Mouse (Mus musculus): ENCODE measurements around the gene Itgav.
A peak's percentile ranks its signal among the peaks of the same experiment; 100 is the strongest.

Gene Itgav

GRCm38 (mm10) chr2:83723921-83724826 lies at the start of gene Itgav:
Gene Itgav (plus strand): TSS chr2:83724397.
- peak; percentile 85 for DNase-seq (ENCODE audit: low spot score)

DNA sequence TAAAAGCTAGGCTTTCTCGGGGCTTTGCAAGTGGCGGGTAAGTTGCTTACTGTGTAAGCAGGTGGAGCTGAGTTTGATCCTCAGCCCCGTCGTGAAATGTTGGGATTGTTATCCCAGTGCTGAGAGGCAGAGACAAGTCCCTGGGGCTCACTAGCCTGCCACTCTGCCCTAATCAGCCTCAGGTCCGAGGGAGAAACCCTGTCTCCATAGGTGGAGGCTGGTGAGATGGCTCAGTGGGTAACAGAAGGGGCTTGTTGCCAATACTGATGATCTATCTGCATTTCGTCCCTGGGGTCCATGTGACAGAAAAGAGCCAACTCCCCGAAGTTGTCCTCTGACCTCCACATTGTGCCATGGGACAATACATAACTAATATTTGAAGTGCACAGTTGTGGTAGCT lies 49.8 kb upstream of the Itgav start:
- no peak for DNase-seq (ENCODE audit: low spot score)

GRCm38 (mm10) chr2:83674896-83675295 lies 49.3 kb upstream of the Itgav start:
- no peak for DNase-seq (ENCODE audit: low spot score)

- no peak for DNase-seq (ENCODE audit: low spot score)
Observed at GRCm38 (mm10) chr2:83675681-83676080, 48.5 kb upstream of the Itgav start.

DNA sequence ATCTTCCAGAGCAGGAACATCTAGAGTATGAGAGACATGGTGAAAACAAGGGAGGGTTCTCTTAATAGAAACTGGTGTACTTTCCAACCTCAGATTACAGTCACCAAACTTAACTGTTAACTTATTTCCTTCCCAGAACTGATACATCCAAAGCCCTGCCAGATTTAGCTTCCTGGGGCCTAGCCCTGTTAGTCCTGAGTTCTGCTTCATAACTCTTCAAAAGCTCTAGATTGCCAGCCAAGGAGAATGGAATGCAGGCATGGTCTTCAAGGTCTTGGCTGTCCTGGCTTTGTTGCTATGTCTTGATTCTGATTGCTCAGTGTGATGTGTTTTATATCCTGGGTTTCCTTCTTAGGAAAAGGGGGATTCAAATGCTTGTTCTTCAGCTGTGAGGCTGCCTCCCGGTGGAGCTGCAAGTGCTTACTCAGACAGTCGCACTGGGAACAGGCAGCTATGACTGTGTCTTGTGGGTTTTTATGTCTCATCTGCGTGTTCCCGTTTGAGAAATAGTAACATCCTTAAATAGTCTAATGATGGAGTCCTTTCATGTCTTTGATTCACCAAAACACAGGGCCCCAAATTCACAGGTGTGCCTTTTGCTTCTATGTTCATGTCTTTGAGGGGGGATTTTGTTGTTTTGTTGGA lies 47.8 kb upstream of the Itgav start:
- no peak for DNase-seq (ENCODE audit: low spot score)

DNA sequence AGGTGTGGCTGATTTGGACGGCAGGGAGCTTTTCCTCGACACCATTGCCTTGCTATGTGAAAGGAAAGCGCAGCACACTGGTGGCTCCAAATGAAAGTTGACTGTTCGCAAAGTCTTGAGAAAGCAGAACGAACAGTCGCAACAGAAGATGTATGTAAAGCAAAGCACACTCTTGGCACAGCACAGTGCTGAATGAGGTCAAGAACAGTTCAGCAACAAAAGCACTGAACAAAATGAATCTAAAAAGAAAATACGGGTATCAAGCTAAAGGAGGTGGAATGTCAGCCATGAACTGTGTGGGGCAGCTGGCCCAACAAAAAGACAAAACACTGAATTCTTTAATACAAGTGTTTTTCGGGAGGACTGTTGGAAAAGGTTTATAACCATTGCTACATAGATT lies 42.9 kb upstream of the Itgav start:
- no peak for DNase-seq (ENCODE audit: low spot score)

DNA sequence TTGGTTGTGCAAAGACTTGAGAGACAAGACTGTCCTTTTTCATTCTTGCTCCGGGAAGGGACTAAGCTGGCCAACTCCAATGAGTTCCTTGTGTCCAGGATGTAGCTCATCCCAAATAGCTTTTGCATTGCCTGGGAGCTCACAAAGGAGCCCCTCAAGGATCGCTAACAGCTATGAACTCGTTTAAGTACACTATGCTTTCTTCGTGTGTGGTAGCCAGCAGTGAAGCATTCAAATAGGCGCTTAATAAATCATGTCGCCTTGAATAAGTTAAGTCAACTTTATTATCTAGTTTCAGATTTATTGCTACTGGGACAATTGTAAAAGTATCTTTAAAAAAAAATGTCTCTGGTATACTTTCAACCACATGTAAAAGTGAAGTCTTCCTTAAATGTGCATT lies 42.4 kb upstream of the Itgav start:
- peak; percentile 54 for DNase-seq (ENCODE audit: low spot score)

- no peak for DNase-seq (ENCODE audit: low spot score)
Observed at GRCm38 (mm10) chr2:83682282-83682681, 41.9 kb upstream of the Itgav start.

- DNase-seq (ENCODE audit: low spot score): no peak
Observed at GRCm38 (mm10) chr2:83683731-83684519, 40.3 kb upstream of the Itgav start.

DNA sequence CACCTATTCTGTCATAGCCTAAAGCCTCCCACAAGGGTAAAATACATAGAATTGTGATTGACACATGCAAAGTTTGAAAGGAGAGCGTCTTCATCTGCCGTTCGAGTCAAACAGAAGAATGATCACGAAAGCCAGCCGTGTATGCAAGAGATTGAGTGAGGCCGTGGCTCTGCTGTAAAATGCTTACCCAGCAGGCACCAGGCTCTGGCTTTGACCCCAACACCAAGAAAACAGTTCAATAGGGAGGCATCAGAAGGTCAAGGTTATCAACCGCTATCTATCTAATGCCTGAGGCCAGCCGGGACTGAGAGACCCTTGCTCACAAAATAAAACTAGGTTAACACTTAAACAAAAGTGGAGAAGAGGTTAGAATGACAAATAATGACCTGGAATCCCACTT lies 39.5 kb upstream of the Itgav start:
- DNase-seq (ENCODE audit: low spot score): no peak

GRCm38 (mm10) chr2:83690372-83690771 lies 33.8 kb upstream of the Itgav start:
- no peak for DNase-seq (ENCODE audit: low spot score)

DNA sequence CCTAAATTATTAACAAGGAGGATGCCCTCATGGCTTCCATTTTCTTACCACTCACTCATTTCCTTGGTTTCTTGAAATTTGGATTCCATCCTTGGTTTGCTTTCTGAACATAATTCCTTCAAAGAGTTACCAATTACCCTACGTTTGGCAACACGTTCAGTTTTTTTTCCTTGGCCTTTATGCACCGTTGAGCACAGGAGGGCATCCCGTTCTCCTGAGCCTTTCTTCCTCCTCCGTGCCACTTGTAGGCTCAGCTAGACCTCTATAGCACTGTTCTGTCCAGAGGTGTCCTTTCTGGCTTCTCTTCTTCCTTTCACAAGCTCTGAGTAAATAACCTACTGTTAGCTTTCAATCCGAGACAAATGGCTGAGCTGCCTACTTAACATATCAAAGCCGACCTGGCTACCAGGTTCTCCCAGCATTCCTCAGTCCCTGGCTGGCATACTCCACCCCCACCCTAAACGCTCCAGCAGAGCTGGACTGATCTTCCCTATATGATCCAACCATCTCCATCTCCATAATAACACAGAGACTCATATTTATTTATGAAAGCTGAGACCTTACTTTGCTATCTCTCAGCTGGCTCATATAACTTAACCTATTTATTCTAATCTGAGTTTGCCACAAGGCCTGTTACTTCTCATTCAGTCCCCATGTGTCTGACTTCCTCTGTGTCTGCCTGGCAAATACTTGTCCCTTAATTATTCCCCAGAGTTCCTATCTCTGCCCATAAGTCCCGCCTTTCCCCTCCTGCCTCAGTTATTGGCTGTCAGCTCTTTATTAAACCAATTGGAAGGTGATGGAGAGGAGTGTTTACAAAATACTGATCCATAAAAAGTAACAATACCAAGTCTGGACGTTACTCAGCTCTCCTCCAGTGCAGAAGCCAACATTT lies 31.3 kb upstream of the Itgav start:
- DNase-seq (ENCODE audit: low spot score): no peak

DNA sequence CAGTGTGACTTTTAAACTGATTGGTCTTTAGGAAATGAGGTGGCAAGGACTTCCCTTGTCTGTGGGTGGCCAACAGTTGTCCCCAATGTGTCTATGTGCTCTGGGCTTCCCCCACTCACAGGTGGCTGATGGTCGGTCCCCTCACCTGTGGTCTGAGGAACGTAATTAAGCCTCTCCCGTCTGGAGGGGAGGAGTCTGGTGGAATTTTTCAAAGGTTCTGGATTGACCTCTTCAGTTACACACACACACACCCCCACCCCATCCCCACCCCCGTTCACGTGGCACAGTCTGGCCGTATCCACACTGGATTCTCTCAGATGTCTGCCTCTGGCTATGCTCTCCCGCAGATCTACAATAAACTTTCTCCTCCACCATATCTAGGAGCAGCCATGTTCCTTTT lies 30.1 kb upstream of the Itgav start:
- DNase-seq (ENCODE audit: low spot score): no peak

GRCm38 (mm10) chr2:83695345-83696247 lies 28.6 kb upstream of the Itgav start:
- DNase-seq (ENCODE audit: low spot score): no peak

DNA sequence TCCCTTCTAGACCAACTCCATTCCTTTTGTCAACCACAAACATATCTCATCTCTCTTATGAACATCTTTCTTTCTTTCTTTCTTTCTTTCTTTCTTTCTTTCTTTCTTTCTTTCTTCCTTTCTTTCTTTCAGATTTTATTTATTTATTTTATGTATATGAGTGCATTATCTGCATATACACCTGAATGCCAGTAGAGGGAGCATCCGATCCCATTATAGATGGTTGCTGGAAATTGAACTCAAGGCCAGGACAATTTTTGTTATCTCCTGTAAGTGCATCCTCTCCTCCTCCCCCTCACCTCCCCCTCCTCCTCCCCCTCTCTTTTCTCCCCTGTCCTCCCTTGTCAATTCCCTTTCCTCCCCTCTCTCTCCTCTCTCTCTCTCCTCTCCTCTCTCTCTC lies 25.7 kb upstream of the Itgav start:
- DNase-seq (ENCODE audit: low spot score): no peak

GRCm38 (mm10) chr2:83699324-83699723 lies 24.9 kb upstream of the Itgav start:
- no peak for DNase-seq (ENCODE audit: low spot score)

DNA sequence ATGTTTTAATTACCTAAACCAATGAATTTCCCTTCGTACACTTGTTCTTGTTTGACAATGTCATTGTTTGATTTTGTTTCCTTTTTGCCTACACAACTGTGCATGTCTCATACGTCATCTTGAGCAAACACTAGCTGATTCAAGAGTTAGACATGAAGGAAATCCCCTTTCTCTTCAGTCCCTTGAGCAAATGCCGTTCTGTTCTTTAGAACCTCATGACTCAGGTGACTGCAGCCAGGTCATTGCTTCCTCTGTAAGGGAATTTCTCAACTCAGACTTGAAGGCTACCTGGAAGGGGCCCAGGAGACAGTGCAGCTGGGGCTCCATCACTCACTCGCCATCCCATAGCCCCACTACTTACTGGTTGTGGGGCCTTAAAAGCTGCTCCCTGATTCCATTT lies 23.5 kb upstream of the Itgav start:
- no peak for DNase-seq (ENCODE audit: low spot score)

DNA sequence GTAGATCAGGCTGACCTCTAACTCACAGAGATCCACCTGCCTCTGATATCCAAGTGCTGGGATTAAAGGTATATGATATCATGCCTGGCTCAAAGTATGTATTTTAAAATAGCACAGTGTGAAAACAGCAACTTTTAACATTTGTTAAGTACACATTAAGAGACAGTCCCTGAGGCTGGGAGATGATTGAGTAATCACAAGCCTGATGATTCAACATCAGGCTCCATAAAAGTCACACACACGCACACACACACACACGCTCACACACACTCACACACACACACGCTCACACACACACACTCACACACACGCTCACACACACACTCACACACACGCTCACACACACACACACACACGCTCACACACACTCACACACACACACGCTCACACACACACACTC lies 21.8 kb upstream of the Itgav start:
- DNase-seq (ENCODE audit: low spot score): no peak

GRCm38 (mm10) chr2:83705580-83706158 lies 18.5 kb upstream of the Itgav start:
- DNase-seq (ENCODE audit: low spot score): no peak

- no peak for DNase-seq (ENCODE audit: low spot score)
Observed at GRCm38 (mm10) chr2:83709896-83710524, 14.2 kb upstream of the Itgav start.

All from embryo, embryonic 10 days (tissue).